Comparison of ENCODE assay signal across 22 mouse cellular contexts in the genomic region with DNA sequence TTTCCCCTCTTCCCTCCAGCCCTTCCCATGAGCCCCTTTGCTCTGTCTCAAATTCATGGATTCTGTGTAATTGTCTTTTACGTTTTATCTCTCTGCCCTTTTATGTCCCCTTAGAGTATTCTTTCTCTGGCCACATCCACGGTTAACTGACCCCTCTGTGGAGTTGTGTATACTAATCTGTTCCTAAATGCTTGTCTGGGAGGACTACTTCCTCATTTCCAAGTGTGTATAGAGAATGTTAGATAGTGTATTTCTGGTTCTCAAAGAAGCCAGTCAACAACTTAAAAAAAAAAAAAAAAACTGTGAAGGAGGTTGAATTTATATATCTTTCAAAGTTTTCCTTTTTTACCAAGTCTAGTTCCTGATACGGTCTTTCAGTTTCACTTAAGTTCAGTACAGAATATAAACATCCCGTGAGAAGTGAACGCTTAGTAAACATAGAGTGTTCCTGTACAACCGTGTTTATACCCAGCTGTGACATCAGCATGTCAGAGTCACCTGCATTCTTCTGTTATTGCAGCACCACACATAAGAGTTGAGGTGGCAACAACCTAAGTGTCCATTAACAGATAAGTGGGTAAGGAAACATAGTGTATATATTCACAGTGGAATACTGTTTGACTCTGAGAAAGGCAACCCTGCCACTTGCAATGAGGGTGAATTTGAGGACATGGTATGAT. TPM values are rescaled to one million over a fixed set of nuclear protein-coding genes. Genes with fewer than 3 reads are reported as not detected.
DNase-seq lines count a peak whose midpoint lies in the region; ATAC-seq and TF ChIP-seq lines count a peak whose summit lies in the region.
"Had no signal": no experiment of that assay in that cellular context is flagged by ENCODE, and none has a peak within 500 bp of the region (broad histone marks: within the 10 kb centered on the region; RNA-seq: fewer than 3 reads in every experiment).

No protein-coding gene starts in this region.

- H3K4me1 ChIP-seq in lung, postnatal 0 days (ENCODE audit: insufficient read depth, low read depth, low read length), result no peaks in the 10 kb centered on the region
- H3K4me1 ChIP-seq in bone marrow macrophage, adult 2 months (ENCODE audit: control insufficient read depth, insufficient read depth, low read length), result peaks cover 31% of the 10 kb centered on the region
- no peaks in the 10 kb centered on the region for H3K4me1 ChIP-seq in embryonic facial prominence, embryonic 10.5 days
- H3K4me1 ChIP-seq: embryonic facial prominence, embryonic 13.5 days; forebrain, embryonic 12.5 days; heart, embryonic 13.5 days; hindbrain, embryonic 12.5 days had no signal

- peak; percentile 85 for ATAC-seq in lung, postnatal 0 days
- ATAC-seq in megakaryocyte, adult 5-6 weeks (ENCODE audit: poor library complexity, severe bottlenecking), result 0 out of 2 replicates have a peak, but pooled peaks have one; percentile 40
- ATAC-seq: activated CD4-positive, CD25-positive, alpha-beta regulatory T cell, adult 4 months; forebrain, embryonic 16.5 days; hindbrain, embryonic 16.5 days; Patski had no signal

- peak; percentile 48 for DNase-seq in lung, postnatal 0 days (ENCODE audit: low spot score)
- DNase-seq in lung, postnatal 14 days, result no peak
- DNase-seq in embryonic facial prominence, embryonic 10.5 days (ENCODE audit: low spot score), result no peak
- no peak for DNase-seq in right cerebral cortex, postnatal 10 days (ENCODE audit: low spot score in 2 of 2)
- no peak for DNase-seq in frontal cortex, adult 2 months (ENCODE audit: extremely low spot score in 1 of 2, low spot score in 1 of 2)
- DNase-seq in right cerebral cortex, adult 2 months (ENCODE audit: low spot score in 2 of 2), result no peak
- DNase-seq: adrenal gland, postnatal 14 days; cerebellum, adult 18-20 months; cerebellum, adult 9-11 months; gastrocnemius, postnatal 14 days; heart, postnatal 4 days had no signal

- peak; percentile 84 for TF ChIP-seq EP300 in lung, postnatal 0 days (IDR thresholded peaks at IDR 0.05)

- H3K36me3 ChIP-seq in lung, postnatal 0 days (ENCODE audit: insufficient read depth, low read length), result no peaks in the 10 kb centered on the region
- H3K36me3 ChIP-seq in embryonic facial prominence, embryonic 10.5 days (replicated peaks), result no peaks in the 10 kb centered on the region
- H3K36me3 ChIP-seq: embryonic facial prominence, embryonic 13.5 days; forebrain, embryonic 12.5 days; G1E; heart, embryonic 13.5 days; hindbrain, embryonic 12.5 days had no signal

- WGBS in lung, postnatal 0 days, result 27% methylated on average over 6 of the region's 6 CpGs
- 87% methylated on average over 6 of the region's 6 CpGs for WGBS in embryonic facial prominence, embryonic 10.5 days

- H3K27me3 ChIP-seq in lung, postnatal 0 days (replicated peaks; ENCODE audit: insufficient read depth, low read length), result no peaks in the 10 kb centered on the region
- H3K27me3 ChIP-seq in embryonic facial prominence, embryonic 10.5 days (replicated peaks; ENCODE audit: low read depth, poor library complexity, severe bottlenecking), result no peaks in the 10 kb centered on the region
- H3K27me3 ChIP-seq: embryonic facial prominence, embryonic 13.5 days; forebrain, embryonic 12.5 days; heart, embryonic 13.5 days; hindbrain, embryonic 12.5 days; Patski had no signal

- no peak overlapping the region for H3K9ac ChIP-seq in lung, postnatal 0 days (replicated peaks; ENCODE audit: low read depth)
- H3K9ac ChIP-seq: embryonic facial prominence, embryonic 13.5 days; forebrain, embryonic 12.5 days; heart, embryonic 13.5 days; hindbrain, embryonic 12.5 days had no signal

- no peak overlapping the region for H3K4me2 ChIP-seq in lung, postnatal 0 days (replicated peaks; ENCODE audit: low read depth, low read length)
- H3K4me2 ChIP-seq: embryonic facial prominence, embryonic 13.5 days; forebrain, embryonic 12.5 days; heart, embryonic 13.5 days; hindbrain, embryonic 12.5 days had no signal

- no peak for TF ChIP-seq CTCF in lung, postnatal 0 days (IDR thresholded peaks at IDR 0.05)
- no peak for TF ChIP-seq CTCF in bone marrow macrophage, adult 2 months (IDR thresholded peaks at IDR 0.05; ENCODE audit: low read depth, low read length)

- H3K4me3 ChIP-seq in lung, postnatal 0 days (ENCODE audit: low read depth, low read length), result no peak overlapping the region
- no peak overlapping the region for H3K4me3 ChIP-seq in bone marrow macrophage, adult 2 months (ENCODE audit: insufficient read depth, low read length)
- no peak overlapping the region for H3K4me3 ChIP-seq in embryonic facial prominence, embryonic 10.5 days
- H3K4me3 ChIP-seq: embryonic facial prominence, embryonic 13.5 days; forebrain, embryonic 12.5 days; heart, embryonic 13.5 days; hindbrain, embryonic 12.5 days had no signal

- TF ChIP-seq POLR2A in bone marrow macrophage, adult 2 months (IDR thresholded peaks at IDR 0.05; ENCODE audit: borderline replicate concordance, low read depth, low read length), result no peak

- H3K27ac ChIP-seq in lung, postnatal 0 days (ENCODE audit: low read length), result no peak overlapping the region
- H3K27ac ChIP-seq in bone marrow macrophage, adult 2 months (ENCODE audit: insufficient read depth, low read depth, low read length), result 0 out of 2 replicates have a peak overlapping the region, but pooled peaks have one; percentile 32
- no peak overlapping the region for H3K27ac ChIP-seq in embryonic facial prominence, embryonic 10.5 days (replicated peaks)
- H3K27ac ChIP-seq: embryonic facial prominence, embryonic 13.5 days; forebrain, embryonic 12.5 days; heart, embryonic 13.5 days; hindbrain, embryonic 12.5 days had no signal

- no peaks in the 10 kb centered on the region for H3K9me3 ChIP-seq in lung, postnatal 0 days (ENCODE audit: low read length)
- no peaks in the 10 kb centered on the region for H3K9me3 ChIP-seq in embryonic facial prominence, embryonic 10.5 days
- H3K9me3 ChIP-seq: embryonic facial prominence, embryonic 13.5 days; forebrain, embryonic 12.5 days; G1E; heart, embryonic 13.5 days; hindbrain, embryonic 12.5 days had no signal

RNA-seq across cellular contexts. Expression of gene Cd109, which starts 16.5 kb away (rescaled TPM):
- 2.7 TPM in 2 replicates for polyA plus RNA-seq in lung, postnatal 0 days (2015; fragmentation: Nextera tagmentation; extraction: Ambion mirVana)
- 2.8 and 4.1 TPM in 2 replicates for polyA plus RNA-seq in bone marrow macrophage, adult 2 months (2012; ENCODE audit: insufficient read depth, insufficient read length, missing spikeins)
- 2.0 and 3.2 TPM in 2 replicates for total RNA-seq in megakaryocyte, adult 5-6 weeks (2015)
- total RNA-seq in megakaryocyte, adult 5-6 weeks (2017), result 2.2 and 2.5 TPM in 2 replicates
- 4.0 and 4.4 TPM in 2 replicates for polyA plus RNA-seq in embryonic facial prominence, embryonic 10.5 days (2016; fragmentation: Nextera tagmentation; extraction: Ambion mirVana)
- 0.17 and 0.22 TPM in 2 replicates for polyA plus RNA-seq in frontal cortex, adult 2 months (2012; rRNA removed)

RNA-seq across cellular contexts. Expression of gene Slc17a5, which starts 44.1 kb away (rescaled TPM):
- polyA plus RNA-seq in lung, postnatal 0 days (2015; fragmentation: Nextera tagmentation; extraction: Ambion mirVana), result 19.9 TPM in 2 replicates
- polyA plus RNA-seq in bone marrow macrophage, adult 2 months (2012; ENCODE audit: insufficient read depth, insufficient read length, missing spikeins), result 44.2 and 46.5 TPM in 2 replicates
- total RNA-seq in megakaryocyte, adult 5-6 weeks (2015), result 8.8 and 10.2 TPM in 2 replicates
- total RNA-seq in megakaryocyte, adult 5-6 weeks (2017), result 5.6 and 8.0 TPM in 2 replicates
- polyA plus RNA-seq in embryonic facial prominence, embryonic 10.5 days (2016; fragmentation: Nextera tagmentation; extraction: Ambion mirVana), result 9.5 and 11.2 TPM in 2 replicates
- polyA plus RNA-seq in frontal cortex, adult 2 months (2012; rRNA removed), result 14.7 and 17.1 TPM in 2 replicates
